Mouse (Mus musculus) heart, postnatal 0 days (tissue): ENCODE measurements around the gene Mylk. TPM values are rescaled to one million over a fixed set of nuclear protein-coding genes. Genes with fewer than 3 reads are reported as not detected.
"Not testable (repeated sequence)": the region's sequence is repeated elsewhere in the genome, so short reads cannot be mapped to it uniquely, and the experiment has no call there.

Experiments
- ATAC-seq: fragments of 200-750 bp; cut with Nextera tagmentation; 2 replicates; pipeline ENCODE4 v1.8.0; 2017; ENCODE audit warnings: low read depth, moderate number of reproducible peaks, moderate library complexity; ENCODE audit not compliant: insufficient read depth
- DNase-seq: peaks from one replicate; pipeline ENCODE4 v3.0.0-alpha.2; 2016; ENCODE audit warnings: low spot score
- H3K27ac ChIP-seq: fragments of 300-500 bp; sonication (generic); 2 replicates; pipeline ENCODE4 v1.5.1; 2014; ENCODE audit warnings: low read depth, mild to moderate bottlenecking
- H3K27me3 ChIP-seq: fragments of 300-500 bp; sonication (generic); 2 replicates; pipeline ENCODE4 v1.6.1; 2014; ENCODE audit warnings: low read length, mixed read lengths; ENCODE audit not compliant: control insufficient read depth, insufficient read depth
- H3K36me3 ChIP-seq: fragments of 300-500 bp; sonication (generic); replicated peaks from 2 replicates; pipeline ENCODE4 v1.6.1; 2014; ENCODE audit warnings: low read length, mixed read lengths; ENCODE audit not compliant: control insufficient read depth, insufficient read depth
- H3K4me1 ChIP-seq: fragments of 300-500 bp; sonication (generic); 2 replicates; pipeline ENCODE4 v1.6.1; 2014; ENCODE audit warnings: antibody characterized with exemption; ENCODE audit not compliant: control insufficient read depth, insufficient read depth
- H3K4me2 ChIP-seq: fragments of 300-500 bp; sonication (generic); 2 replicates; pipeline ENCODE4 v1.6.1; 2014; ENCODE audit warnings: low read depth, mild to moderate bottlenecking, low read length, moderate library complexity
- H3K4me3 ChIP-seq: fragments of 300-500 bp; sonication (generic); 2 replicates; pipeline ENCODE4 v1.5.1; 2014; ENCODE audit warnings: low read depth, low read length
- H3K9ac ChIP-seq: fragments of 300-500 bp; sonication (generic); replicated peaks from 2 replicates; pipeline ENCODE4 v1.6.1; 2014; ENCODE audit warnings: low read depth, low read length, mixed read lengths
- H3K9me3 ChIP-seq: fragments of 300-500 bp; sonication (generic); replicated peaks from 2 replicates; pipeline ENCODE4 v1.6.1; 2016; ENCODE audit warnings: low read length; ENCODE audit not compliant: control insufficient read depth
- CTCF ChIP-seq: IDR thresholded peaks from 2 replicates; pipeline ENCODE4 v1.5.1; 2016; ENCODE audit warnings: antibody characterized with exemption, control low read depth, low read depth
- EP300 ChIP-seq: IDR thresholded peaks from 2 replicates; pipeline ENCODE4 v1.6.1; 2016; ENCODE audit warnings: antibody characterized with exemption, low read depth
- WGBS: fragments of 180-500 bp; shearing (Covaris S2); extraction: QIAGEN DNeasy Blood & Tissue Kit; methylation state at CpG from one replicate; pipeline ENCODE4 v1.1.7; 2014; 5-methylcytosine and 5-hydroxymethylcytosine counted together
- polyA plus RNA-seq: library from polyadenylated mRNA; unstranded; fragments of >200 nt; fragmentation: Nextera tagmentation; extraction: Ambion mirVana; gene quantifications from 2 replicates; pipeline ENCODE4 v1.2.1, GENCODE M21; 2015
- total RNA-seq: library from RNA; depleted of rRNA; stranded (reverse); fragments of >200 nt; gene quantifications from 2 replicates; pipeline ENCODE4 v1.2.3, GENCODE M21; 2014; ENCODE audit warnings: low replicate concordance

The Mylk gene
- total and polyA plus RNA-seq, 2 experiments from 2014 or later, result 6.2 to 148 TPM

GRCm38 (mm10) chr16:34801222-34801621 lies 56.2 kb downstream of the Mylk start:
- Histone ChIP-seq H3K4me2 (no peak overlapping the region), H3K27me3 (no peaks in the 10 kb centered on the region), H3K36me3 (no peaks in the 10 kb centered on the region), H3K4me3 (no peak overlapping the region), H3K9ac (no peak overlapping the region), H3K27ac (no peak overlapping the region), H3K4me1 (no peaks in the 10 kb centered on the region), H3K9me3 (no peaks in the 10 kb centered on the region)
- ATAC-seq (no peak), DNase-seq (no peak)
- WGBS, result 81% methylated on average over 5 of the region's 5 CpGs
- TF ChIP-seq CTCF (no peak), EP300 (no peak)

GRCm38 (mm10) chr16:34804286-34805010 lies 59.4 kb downstream of the Mylk start:
- Histone ChIP-seq H3K27ac (no peak overlapping the region), H3K9ac (no peak overlapping the region), H3K27me3 (no peaks in the 10 kb centered on the region), H3K9me3 (no peaks in the 10 kb centered on the region), H3K4me2 (no peak overlapping the region), H3K4me1 (no peaks in the 10 kb centered on the region), H3K36me3 (no peaks in the 10 kb centered on the region), H3K4me3 (no peak overlapping the region)
- TF ChIP-seq CTCF (no peak), EP300 (no peak)
- no peak for DNase-seq
- no peak for ATAC-seq
- 48% methylated on average over 11 of the region's 11 CpGs for WGBS

DNA sequence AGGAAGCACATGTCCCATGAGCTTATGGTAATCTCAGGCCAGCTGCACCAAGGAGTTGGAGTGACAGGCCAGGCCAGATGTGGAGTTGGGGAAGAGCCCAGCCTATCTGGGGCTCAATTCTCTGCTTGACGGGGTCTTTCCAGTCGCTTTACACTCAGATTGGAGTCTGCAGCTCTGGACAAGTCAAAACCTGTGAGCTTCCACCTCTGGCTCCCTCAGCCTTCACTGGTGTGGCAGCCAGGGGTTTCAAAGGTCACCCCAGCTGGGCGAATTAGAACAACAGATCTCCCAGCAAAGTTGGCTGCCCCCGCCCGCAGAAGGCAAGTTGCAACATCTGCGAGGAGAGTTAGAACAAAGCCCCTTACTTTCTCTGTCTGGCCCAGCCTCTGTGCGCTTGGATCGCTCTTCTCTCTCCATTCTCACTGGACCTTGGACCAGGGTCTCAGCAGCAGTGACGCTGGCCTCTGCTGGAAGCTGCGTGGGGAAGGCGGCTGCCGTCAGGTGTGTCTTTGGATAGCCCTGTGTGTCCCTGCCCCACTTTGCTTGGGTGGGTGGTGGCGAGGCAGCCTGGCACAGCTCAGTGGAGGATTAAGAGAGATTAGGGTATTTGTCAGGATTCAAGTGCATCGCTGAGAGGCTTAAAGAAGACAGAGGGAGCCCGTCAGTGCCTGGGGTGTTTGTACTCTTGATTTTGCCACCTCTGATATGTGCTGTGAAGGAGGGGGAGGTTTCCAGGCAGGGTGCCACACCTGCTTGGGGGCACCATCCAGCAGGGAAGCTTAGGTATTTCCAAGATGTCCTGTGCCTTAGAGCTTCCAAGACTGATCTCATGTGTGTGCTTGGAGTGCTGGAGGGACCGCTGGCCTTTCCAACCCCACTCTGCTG lies 62.1 kb downstream of the Mylk start:
- Histone ChIP-seq H3K27ac (no peak overlapping the region), H3K9ac (no peak overlapping the region), H3K27me3 (no peaks in the 10 kb centered on the region), H3K4me1 (no peaks in the 10 kb centered on the region), H3K36me3 (no peaks in the 10 kb centered on the region), H3K4me2 (no peak overlapping the region), H3K4me3 (no peak overlapping the region), H3K9me3 (0 out of 2 replicates have a peak, but pooled peaks cover 6% of the 10 kb centered on the region)
- WGBS, result 40% methylated on average over 16 of the region's 16 CpGs
- DNase-seq (no peak), ATAC-seq (0 out of 2 replicates have a peak, but pooled peaks have one; percentile 14)
- TF ChIP-seq CTCF, result no peak
- no peak for TF ChIP-seq EP300

DNA sequence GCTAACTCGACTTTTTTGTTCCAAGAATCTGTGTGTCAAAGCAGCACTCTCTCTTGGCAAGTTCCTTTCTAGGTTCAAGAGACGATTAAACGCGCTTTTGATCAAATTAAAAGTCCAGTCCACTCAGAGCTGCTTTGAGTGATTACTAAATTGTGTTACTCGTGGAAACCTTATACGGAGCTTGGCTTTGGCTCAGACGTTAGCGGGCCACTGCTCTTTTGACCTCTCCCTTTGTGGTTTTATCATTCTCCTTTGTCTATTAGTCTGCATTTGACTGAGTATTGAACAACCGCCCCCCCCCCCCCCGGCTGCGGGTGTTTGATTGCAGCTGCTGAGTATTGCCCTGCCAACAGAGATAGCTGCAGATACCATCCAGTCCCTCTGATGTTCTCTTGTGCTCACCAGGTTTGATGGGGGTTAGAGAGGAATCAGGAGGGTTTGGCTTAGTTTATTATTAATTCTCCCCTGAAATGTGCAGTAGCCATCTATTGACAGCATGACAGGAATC lies 62.8 kb downstream of the Mylk start:
- Histone ChIP-seq H3K9me3 (0 out of 2 replicates have a peak, but pooled peaks cover 6% of the 10 kb centered on the region), H3K4me2 (no peak overlapping the region), H3K4me3 (no peak overlapping the region), H3K36me3 (no peaks in the 10 kb centered on the region), H3K27me3 (no peaks in the 10 kb centered on the region), H3K4me1 (no peaks in the 10 kb centered on the region), H3K9ac (no peak overlapping the region), H3K27ac (no peak overlapping the region)
- no peak for TF ChIP-seq EP300
- ATAC-seq, result no peak
- WGBS, result 36% methylated on average over 11 of the region's 11 CpGs
- no peak for DNase-seq

GRCm38 (mm10) chr16:34812165-34812564 lies 67.2 kb downstream of the Mylk start:
- ATAC-seq (no peak), DNase-seq (no peak)
- H3K36me3 ChIP-seq, result no peaks in the 10 kb centered on the region
- H3K27me3 ChIP-seq, result no peaks in the 10 kb centered on the region
- no peak overlapping the region for H3K4me3 ChIP-seq
- H3K4me1 ChIP-seq, result no peaks in the 10 kb centered on the region
- no peak overlapping the region for H3K27ac ChIP-seq
- 0 out of 2 replicates have a peak, but pooled peaks cover 6% of the 10 kb centered on the region for H3K9me3 ChIP-seq
- no peak overlapping the region for H3K9ac ChIP-seq
- H3K4me2 ChIP-seq, result no peak overlapping the region
- 60% methylated on average over 2 of the region's 2 CpGs for WGBS
- TF ChIP-seq EP300, result no peak
- no peak for TF ChIP-seq CTCF

- H3K9ac ChIP-seq, H3K9me3 ChIP-seq, H3K27me3 ChIP-seq, H3K4me2 ChIP-seq, DNase-seq, H3K27ac ChIP-seq, H3K36me3 ChIP-seq, H3K4me1 ChIP-seq, H3K4me3 ChIP-seq, ATAC-seq: not testable (repeated sequence)
Observed at GRCm38 (mm10) chr16:34813161-34813560, 68.2 kb downstream of the Mylk start.
